Mouse (Mus musculus) embryonic fibroblast, embryonic 13.5 days (primary cell): ENCODE measurements around the gene Oas3. TPM values are rescaled to one million over a fixed set of nuclear protein-coding genes. Genes with fewer than 3 reads are reported as not detected.

Experiments used
- H3K27ac ChIP-seq: 2 replicates; pipeline ENCODE4 v1.5.1; 2012; ENCODE audit warnings: low read length, control low read depth, inconsistent platforms; ENCODE audit not compliant: insufficient read depth
- H3K4me1 ChIP-seq: 2 replicates; pipeline ENCODE4 v1.6.1; 2011; ENCODE audit warnings: low read length; ENCODE audit not compliant: control insufficient read depth, insufficient read depth
- H3K4me3 ChIP-seq: 2 replicates; pipeline ENCODE4 v1.5.1; 2011; ENCODE audit warnings: mild to moderate bottlenecking, control low read depth, low read length; ENCODE audit not compliant: insufficient read depth
- CTCF ChIP-seq: IDR thresholded peaks from 2 replicates; pipeline ENCODE4 v1.5.1; 2011; ENCODE audit warnings: mild to moderate bottlenecking, control low read depth, low read length, moderate library complexity, borderline replicate concordance; ENCODE audit not compliant: insufficient read depth
- POLR2A ChIP-seq: IDR thresholded peaks from 2 replicates; pipeline ENCODE4 v1.6.1; 2011; ENCODE audit warnings: low read depth, mild to moderate bottlenecking, control low read depth, low read length, moderate library complexity
- polyA plus RNA-seq: library from polyadenylated mRNA; stranded (reverse); fragments of >200 nt; gene quantifications from 2 replicates; pipeline ENCODE4 v1.2.4, GENCODE M21; 2011; ENCODE audit warnings: low read depth; ENCODE audit not compliant: missing spikeins, insufficient read length

The Oas3 gene
- polyA plus RNA-seq, 1 experiment: 0.18 TPM

DNA sequence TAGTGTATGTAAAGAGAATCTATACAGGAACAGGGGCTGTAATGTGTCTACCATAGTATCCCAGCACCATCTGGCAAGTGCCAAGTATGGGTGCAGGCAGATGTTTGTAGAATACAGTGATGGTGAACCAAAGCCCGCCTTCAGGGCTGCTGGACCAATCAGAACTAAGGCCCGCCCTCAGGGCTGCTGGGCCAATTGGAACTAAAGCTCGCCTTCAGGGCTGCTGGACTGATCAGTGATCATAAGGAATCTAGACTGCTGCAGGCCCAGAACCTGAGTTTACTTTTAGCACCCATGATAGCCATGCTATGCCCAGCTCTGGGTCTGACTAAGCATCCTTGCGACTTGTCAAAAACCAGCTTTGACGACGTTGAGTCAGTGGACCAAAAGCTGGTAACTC lies 15.6 kb downstream of the Oas3 start:
- Histone ChIP-seq H3K4me1 (no peaks in the 10 kb centered on the region), H3K27ac (no peak overlapping the region), H3K4me3 (no peak overlapping the region)
- TF ChIP-seq POLR2A (no peak), CTCF (no peak)

DNA sequence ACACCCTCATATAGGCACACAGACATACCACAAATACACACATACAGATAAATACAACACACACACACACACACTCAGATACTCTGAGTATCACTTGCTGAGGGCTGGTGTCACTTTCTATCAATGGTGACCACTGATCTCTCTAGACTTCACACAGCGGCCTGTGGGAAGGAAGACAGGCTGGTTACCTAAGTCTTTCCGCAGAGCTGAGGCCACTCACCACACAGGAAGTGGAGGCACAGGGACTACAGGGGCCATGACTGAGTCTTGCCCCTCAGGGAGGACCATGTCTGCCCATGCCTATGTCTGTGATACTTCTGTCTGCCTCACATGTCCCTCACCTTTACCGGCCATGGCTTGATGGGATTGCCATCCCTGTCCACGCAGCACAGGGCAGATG lies 23.2 kb downstream of the Oas3 start:
- Histone ChIP-seq H3K4me3 (no peak overlapping the region), H3K4me1 (no peaks in the 10 kb centered on the region), H3K27ac (no peak overlapping the region)
- TF ChIP-seq POLR2A (no peak), CTCF (no peak)

DNA sequence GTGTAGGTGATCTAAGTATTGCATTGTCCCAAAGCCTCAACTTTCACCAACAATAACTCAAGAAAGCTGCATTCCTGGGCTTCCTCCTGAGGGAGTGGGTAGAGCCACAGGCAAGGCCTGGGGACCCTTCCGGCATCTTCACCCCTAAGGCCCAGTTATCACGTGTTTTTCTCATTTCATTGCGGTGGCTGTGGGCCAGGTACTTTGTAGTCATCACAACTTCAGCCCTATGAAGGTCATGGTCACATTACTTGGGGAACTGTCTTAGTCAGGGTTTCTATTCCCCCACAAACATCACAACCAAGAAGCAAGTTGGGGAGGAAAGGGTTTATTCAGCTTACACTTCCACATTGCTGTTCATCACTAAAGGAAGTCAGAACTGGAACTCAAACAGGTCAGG lies 24.7 kb downstream of the Oas3 start:
- no peak overlapping the region for H3K27ac ChIP-seq
- no peak overlapping the region for H3K4me3 ChIP-seq
- TF ChIP-seq CTCF (no peak), POLR2A (no peak)
- no peaks in the 10 kb centered on the region for H3K4me1 ChIP-seq

DNA sequence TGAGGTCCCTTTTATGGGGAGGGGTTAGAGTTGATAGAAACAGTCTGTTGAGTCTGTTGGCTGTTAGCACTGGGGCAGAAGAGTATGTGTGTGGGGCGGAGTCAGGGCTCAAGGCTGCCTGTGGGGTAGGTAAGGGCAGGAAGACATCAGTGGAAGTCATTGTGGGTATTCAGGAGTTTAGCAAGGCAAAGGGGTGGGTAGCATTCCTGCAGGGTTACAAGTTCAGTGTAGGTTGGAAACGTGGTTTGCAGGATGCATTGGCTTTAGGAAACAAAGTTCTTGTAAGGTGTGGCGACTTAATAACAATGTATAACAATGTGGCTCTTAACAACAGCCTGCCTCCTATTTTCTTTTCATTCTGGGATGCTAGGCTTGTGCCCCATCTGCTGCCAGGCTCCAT lies 26.3 kb downstream of the Oas3 start:
- no peak for TF ChIP-seq CTCF
- no peak for TF ChIP-seq POLR2A
- no peak overlapping the region for H3K27ac ChIP-seq
- no peaks in the 10 kb centered on the region for H3K4me1 ChIP-seq
- H3K4me3 ChIP-seq: no peak overlapping the region

DNA sequence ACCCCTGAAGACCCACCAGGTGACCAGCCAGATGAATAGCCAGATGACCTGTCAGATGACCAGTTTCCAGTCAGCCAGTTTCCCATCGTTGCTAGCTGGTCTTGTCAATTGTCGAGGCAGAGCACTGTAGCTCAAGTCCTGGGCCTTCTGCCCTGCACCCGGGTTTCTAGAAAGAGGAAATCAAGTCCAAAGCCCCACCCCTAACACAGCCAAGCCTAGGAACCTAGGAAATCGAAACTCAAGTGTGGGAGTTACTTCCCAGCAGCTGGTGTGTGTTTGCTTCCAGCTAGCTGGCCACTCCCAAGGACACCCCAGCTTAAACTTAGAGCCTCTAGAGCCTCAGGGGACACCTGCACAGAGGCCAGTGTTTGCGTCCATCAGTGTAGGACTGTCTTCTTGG lies 27.8 kb downstream of the Oas3 start, which contains the start of gene Oas2:
Gene Oas2, minus strand, starts transcription at position 166 of the 400 bp plus-strand sequence.
- no peak within 1 kb of the TSS for H3K27ac ChIP-seq
- no peak for TF ChIP-seq CTCF
- no peak for TF ChIP-seq POLR2A

DNA sequence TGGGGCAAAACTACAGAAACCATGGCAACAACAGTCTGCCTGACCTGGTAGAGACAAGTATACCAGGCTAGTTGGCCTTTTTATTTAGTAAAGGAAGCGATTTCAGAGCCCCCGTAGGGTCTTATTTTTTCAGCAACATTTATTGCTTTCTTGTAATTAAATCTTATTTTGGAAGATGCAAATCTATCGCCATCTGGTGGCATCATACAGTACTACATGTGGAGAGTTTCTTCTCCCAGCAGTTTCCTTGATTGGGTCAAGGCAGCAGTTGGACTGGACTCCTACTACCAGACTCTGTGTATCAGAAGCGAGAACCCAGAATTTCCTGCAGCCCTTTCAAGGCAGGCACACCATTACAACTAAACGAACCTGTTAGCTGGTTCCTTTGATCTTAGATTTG lies 31.0 kb downstream of the Oas3 start:
- Histone ChIP-seq H3K27ac (no peak overlapping the region), H3K4me3 (no peak overlapping the region), H3K4me1 (no peaks in the 10 kb centered on the region)
- TF ChIP-seq CTCF (no peak), POLR2A (no peak)

More for the DNA sequence above, 27.8 kb downstream of the Oas3 start, which contains the start of gene Oas2:
- Histone ChIP-seq H3K4me3 (no peak within 1 kb of the TSS), H3K4me1 (no peaks in the 10 kb centered on the region)

DNA sequence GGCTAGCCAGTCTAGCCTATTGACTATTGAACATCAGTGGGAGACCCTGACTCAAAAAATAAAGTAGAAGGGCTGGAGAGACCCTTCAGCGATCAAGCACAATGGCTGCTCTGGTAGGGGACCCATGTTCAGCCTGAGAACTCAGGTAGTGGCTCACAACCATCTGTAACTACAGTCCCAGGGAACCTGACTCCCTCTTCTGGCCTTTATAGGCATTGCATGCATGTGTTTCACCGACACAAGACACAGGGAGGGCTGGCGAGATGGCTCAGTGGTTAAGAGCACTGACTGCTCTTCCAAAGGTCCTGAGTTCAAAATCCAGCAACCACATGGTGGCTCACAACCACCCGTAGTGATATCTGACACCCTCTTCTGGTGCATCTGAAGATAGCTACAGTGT lies 35.3 kb downstream of the Oas3 start:
- H3K27ac ChIP-seq: no peak overlapping the region
- H3K4me3 ChIP-seq: no peak overlapping the region
- H3K4me1 ChIP-seq: no peaks in the 10 kb centered on the region
- TF ChIP-seq CTCF (peak; percentile 16; the same call in 1 of the 2 replicates), POLR2A (no peak)

DNA sequence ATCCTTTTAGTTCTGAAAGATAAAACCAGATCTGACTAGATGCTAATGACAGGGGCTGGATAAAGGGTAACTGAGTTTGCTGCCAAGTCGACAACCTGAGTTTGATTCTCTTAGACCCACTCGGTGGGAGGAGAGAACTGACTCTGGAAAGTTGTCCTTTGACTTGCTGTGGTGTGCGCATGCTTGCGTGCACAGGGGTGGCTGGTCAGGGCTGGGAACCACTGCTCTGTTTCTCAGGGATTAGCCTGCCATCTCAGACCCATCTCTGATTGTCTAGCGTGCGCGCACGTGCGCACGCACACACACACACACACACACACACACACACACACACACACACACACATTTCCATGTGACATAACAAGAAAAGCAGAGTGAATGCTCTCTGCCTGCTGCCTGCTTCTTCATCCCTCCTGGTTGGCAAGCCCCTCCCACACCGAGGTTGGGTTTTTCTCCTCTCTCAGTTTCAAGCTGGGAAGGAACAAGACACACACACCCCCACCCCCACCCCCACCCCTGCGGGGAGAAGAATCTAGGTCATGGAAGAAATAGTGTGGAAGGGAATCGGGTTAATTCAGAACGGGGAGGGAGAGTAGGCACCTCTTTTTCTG lies 43.0 kb downstream of the Oas3 start:
- Histone ChIP-seq H3K4me1 (no peaks in the 10 kb centered on the region), H3K4me3 (no peak overlapping the region), H3K27ac (no peak overlapping the region)
- TF ChIP-seq POLR2A (no peak), CTCF (no peak)

DNA sequence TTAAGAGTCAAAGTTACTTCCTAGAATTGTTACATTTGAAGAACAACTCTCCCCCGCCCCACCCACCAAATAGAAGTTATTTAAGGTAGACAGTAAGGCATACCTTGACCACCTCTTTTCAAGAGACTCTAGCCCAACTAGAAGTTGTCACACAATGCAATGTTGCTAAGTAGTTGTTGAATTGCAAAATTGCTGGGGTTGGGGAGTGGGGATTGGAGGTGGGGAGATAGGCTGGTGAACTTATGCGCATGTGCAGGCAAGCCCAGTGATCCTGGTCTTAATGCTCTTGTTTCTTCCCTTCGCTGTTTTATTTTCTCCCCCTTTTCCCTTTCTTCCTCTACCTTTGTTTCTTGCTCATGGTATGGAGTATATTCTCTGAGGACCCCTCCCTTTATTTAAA lies 43.8 kb downstream of the Oas3 start:
- H3K27ac ChIP-seq: no peak overlapping the region
- H3K4me3 ChIP-seq: no peak overlapping the region
- TF ChIP-seq POLR2A (no peak), CTCF (no peak)
- H3K4me1 ChIP-seq: no peaks in the 10 kb centered on the region

DNA sequence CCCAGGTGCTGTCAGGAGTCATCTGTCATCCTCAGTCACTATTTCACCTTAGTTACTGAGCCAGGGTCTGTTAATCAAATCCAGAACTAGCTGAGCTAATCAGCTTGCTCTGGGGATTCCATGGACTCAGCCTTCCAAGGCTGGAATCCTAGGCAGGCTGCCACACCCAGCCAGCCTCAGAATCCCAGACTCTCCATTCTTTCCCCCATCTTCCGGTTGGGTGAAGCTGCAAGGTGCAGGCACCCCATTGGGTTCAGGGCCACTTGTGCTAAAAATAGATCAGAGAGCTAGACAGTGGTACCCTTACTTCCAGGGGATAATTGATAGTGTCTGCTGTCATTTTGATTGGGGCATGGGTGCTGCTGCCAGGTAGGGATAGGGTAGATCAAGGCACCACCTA lies 44.7 kb downstream of the Oas3 start:
- Histone ChIP-seq H3K4me3 (no peak overlapping the region), H3K27ac (no peak overlapping the region), H3K4me1 (no peaks in the 10 kb centered on the region)
- TF ChIP-seq CTCF: no peak
- TF ChIP-seq POLR2A: no peak
